15 mouse cellular contexts compared by ENCODE assay signal in genomic region chr3:108751061-108751460, GRCm38 (mm10). TPM values are rescaled to one million over a fixed set of nuclear protein-coding genes. Genes with fewer than 3 reads are reported as not detected.
A peak's percentile ranks its signal among the peaks of the same experiment; 100 is the strongest.
DNase-seq lines count a peak whose midpoint lies in the region; ATAC-seq lines count a peak whose summit lies in the region.
"Had no signal": no experiment of that assay in that cellular context is flagged by ENCODE, and none has a peak within 500 bp of the region (broad histone marks: within the 10 kb centered on the region; RNA-seq: fewer than 3 reads in every experiment).

No protein-coding gene starts in this region.

- H3K4me2 ChIP-seq in liver, embryonic 16.5 days (ENCODE audit: low read depth, low read length) = peak overlapping the region; percentile 49
- H3K4me2 ChIP-seq: heart, embryonic 12.5 days had no signal

- no peaks in the 10 kb centered on the region for H3K27me3 ChIP-seq in liver, embryonic 16.5 days (ENCODE audit: control insufficient read depth, insufficient read depth, low read depth, low read length)
- H3K27me3 ChIP-seq: heart, embryonic 12.5 days had no signal

- peak; percentile 77 for DNase-seq in heart, adult 11 months
- DNase-seq in heart, postnatal 14 days = no peak
- DNase-seq in NIH3T3 (ENCODE audit: low read depth) = peak; percentile 76
- no peak for DNase-seq in layer of hippocampus, adult 18-20 months (ENCODE audit: low spot score in 2 of 2)
- DNase-seq in MN1 (ENCODE audit: low spot score) = no peak
- no peak for DNase-seq in heart, postnatal 25 days (ENCODE audit: low spot score)
- DNase-seq: cerebellum, adult 2 months; forebrain, postnatal 0 days; gastrocnemius, postnatal 25 days had no signal

- 21% methylated on average over 6 of the region's 6 CpGs for WGBS in liver, embryonic 16.5 days (ENCODE audit: insufficient replicate concordance)

- H3K27ac ChIP-seq in liver, embryonic 16.5 days (ENCODE audit: low read length) = peak overlapping the region; percentile 89

- intact Hi-C loops in heart, postnatal 14 days (cut with DNase I) = no loop called here
- intact Hi-C loops in heart, postnatal 25 days (cut with DNase I) = no loop called here

- H3K9ac ChIP-seq in liver, embryonic 16.5 days (ENCODE audit: low read depth, low read length) = peak overlapping the region; percentile 19
- H3K9ac ChIP-seq: forebrain, postnatal 0 days; heart, embryonic 12.5 days had no signal

- H3K9me3 ChIP-seq in liver, embryonic 16.5 days (replicated peaks; ENCODE audit: control insufficient read depth, low read length) = no peaks in the 10 kb centered on the region
- H3K9me3 ChIP-seq: heart, embryonic 12.5 days had no signal

- H3K36me3 ChIP-seq in liver, embryonic 16.5 days (ENCODE audit: control insufficient read depth, insufficient read depth) = no peaks in the 10 kb centered on the region
- H3K36me3 ChIP-seq: heart, embryonic 12.5 days had no signal

- peak; percentile 77 for ATAC-seq in erythroid progenitor cell, adult 5-6 weeks (replicated peaks; ENCODE audit: low FRiP score, poor library complexity, severe bottlenecking)
- peak; percentile 72 for ATAC-seq in liver, embryonic 16.5 days (ENCODE audit: low read depth)
- ATAC-seq: forebrain, postnatal 0 days; intestine, postnatal 0 days had no signal

- H3K4me1 ChIP-seq in liver, embryonic 16.5 days (ENCODE audit: control insufficient read depth, low read depth, low read length) = peaks cover 37% of the 10 kb centered on the region
- H3K4me1 ChIP-seq: heart, embryonic 12.5 days; megakaryocyte, embryonic 14.5 days had no signal

- H3K4me3 ChIP-seq in liver, embryonic 16.5 days (ENCODE audit: low read depth, low read length) = peak overlapping the region; percentile 13
- H3K4me3 ChIP-seq: heart, embryonic 12.5 days; megakaryocyte, embryonic 14.5 days had no signal

RNA-seq across cellular contexts. Expression of gene Aknad1, which starts 11.6 kb away (rescaled TPM):
- under 1 TPM in 1 of 2 experiments, not detected in 1; 0.07 TPM for total RNA-seq in heart, postnatal 14 days (2021)
- 0.42 and 1.1 TPM in 2 replicates for total RNA-seq in erythroid progenitor cell, adult 5-6 weeks (2015; ENCODE audit: low replicate concordance)
- total RNA-seq in erythroid progenitor cell, adult 5-6 weeks (2017; ENCODE audit: low replicate concordance) = 4.7 TPM in 1 of 2 replicates, not detected in the other
- polyA plus RNA-seq in liver, embryonic 16.5 days (2015; fragmentation: Nextera tagmentation; extraction: Ambion mirVana) = 0.51 and 0.75 TPM in 2 replicates
- not detected for total RNA-seq in layer of hippocampus, adult 18-20 months (2021)
- not detected for total RNA-seq in heart, postnatal 25 days (2021)
- total RNA-seq: forebrain, postnatal 0 days had no signal
- polyA plus RNA-seq: cerebellum, adult 2 months; forebrain, postnatal 0 days; heart, embryonic 12.5 days; hindbrain, embryonic 11.5 days had no signal

RNA-seq across cellular contexts. Expression of gene Gpsm2, which starts 29.0 kb away (rescaled TPM):
- 1 to 10 TPM; 3.7 to 5.1 TPM for total RNA-seq in heart, postnatal 14 days (2021)
- 207 and 218 TPM in 2 replicates for total RNA-seq in erythroid progenitor cell, adult 5-6 weeks (2015; ENCODE audit: low replicate concordance)
- 236 and 282 TPM in 2 replicates for total RNA-seq in erythroid progenitor cell, adult 5-6 weeks (2017; ENCODE audit: low replicate concordance)
- 42.2 and 44.3 TPM in 2 replicates for polyA plus RNA-seq in liver, embryonic 16.5 days (2015; fragmentation: Nextera tagmentation; extraction: Ambion mirVana)
- 10 to 100 TPM; 10.8 to 14.1 TPM for total RNA-seq in layer of hippocampus, adult 18-20 months (2021)
- 1 to 10 TPM; 2.1 to 2.5 TPM for total RNA-seq in heart, postnatal 25 days (2021)

Comparison
In these comparisons a context has a peak if more than half of its experiments do, and no peak if none do; other contexts are left out.
1. DNase-seq: peak in heart, adult 11 months (single experiment) and NIH3T3 (single experiment); none in heart, postnatal 14 days (0 of 2), layer of hippocampus, adult 18-20 months (0 of 2), MN1 (single experiment) and heart, postnatal 25 days (single experiment).
2. RNA of gene Gpsm2, which starts 29.0 kb away (total RNA-seq): 207 to 282 TPM in erythroid progenitor cell, adult 5-6 weeks; 10.8 to 14.1 TPM in layer of hippocampus, adult 18-20 months, 3.7 to 5.1 TPM in heart, postnatal 14 days and 2.1 to 2.5 TPM in heart, postnatal 25 days; every median in the first group is over 10 times any median in the second.